In genomic region chr13:96510635-96511034, GRCm38 (mm10) we compare ENCODE assay signal across 8 mouse cellular contexts. TPM values are rescaled to one million over a fixed set of nuclear protein-coding genes. Genes with fewer than 3 reads are reported as not detected.
DNase-seq lines count a peak whose midpoint lies in the region; ATAC-seq and TF ChIP-seq lines count a peak whose summit lies in the region.

No protein-coding gene starts in this region.

- H3K4me3 ChIP-seq in kidney, embryonic 16.5 days (ENCODE audit: low read length), result no peak overlapping the region
- peak overlapping the region in 2 of 3 experiments; percentile 18 to 22 for H3K4me3 ChIP-seq in CH12.LX (replicated peaks in 1 of 3; ENCODE audit: low read depth in 2 of 3, low read length in 2 of 3, poor library complexity in 1 of 3)
- peak overlapping the region; percentile 87 for H3K4me3 ChIP-seq in megakaryocyte, embryonic 14.5 days (replicated peaks)
- no peak overlapping the region for H3K4me3 ChIP-seq in forebrain, embryonic 15.5 days

- H3K36me3 ChIP-seq in kidney, embryonic 16.5 days (ENCODE audit: insufficient read depth, low read length), result peaks cover 5% of the 10 kb centered on the region; the same call in 1 of the 2 replicates
- peaks cover 34 to 64% of the 10 kb centered on the region in 2 experiments for H3K36me3 ChIP-seq in CH12.LX (replicated peaks in 1 of 2; ENCODE audit: control insufficient read depth in 1 of 2, insufficient read depth in 1 of 2, low read length in 1 of 2)
- H3K36me3 ChIP-seq in megakaryocyte, embryonic 14.5 days (replicated peaks; ENCODE audit: low read length), result peaks cover 76% of the 10 kb centered on the region
- no peaks in the 10 kb centered on the region for H3K36me3 ChIP-seq in forebrain, embryonic 15.5 days

- no peaks in the 10 kb centered on the region for H3K9me3 ChIP-seq in kidney, embryonic 16.5 days (ENCODE audit: low read length)
- no peaks in the 10 kb centered on the region for H3K9me3 ChIP-seq in CH12.LX (replicated peaks; ENCODE audit: low read length)
- no peaks in the 10 kb centered on the region for H3K9me3 ChIP-seq in megakaryocyte, embryonic 14.5 days
- no peaks in the 10 kb centered on the region for H3K9me3 ChIP-seq in forebrain, embryonic 15.5 days

- no peak for ATAC-seq in kidney, embryonic 16.5 days (ENCODE audit: low FRiP score, low TSS enrichment)
- ATAC-seq in forebrain, embryonic 15.5 days (replicated peaks), result no peak

- TF ChIP-seq POLR2A in CH12.LX (IDR thresholded peaks at IDR 0.05; ENCODE audit: low read depth, low read length), result peak; percentile 46

- H3K9ac ChIP-seq in kidney, embryonic 16.5 days (replicated peaks; ENCODE audit: low read length), result no peak overlapping the region
- H3K9ac ChIP-seq in CH12.LX (ENCODE audit: insufficient read depth, low read depth), result peak overlapping the region; percentile 61
- H3K9ac ChIP-seq in forebrain, embryonic 15.5 days (replicated peaks), result no peak overlapping the region

- H3K79me2 ChIP-seq in CH12.LX (replicated peaks; ENCODE audit: control insufficient read depth, extremely low read depth, insufficient read depth, poor library complexity, severe bottlenecking), result no peaks in the 10 kb centered on the region

- peaks cover 12% of the 10 kb centered on the region; the same call in 1 of the 2 replicates for H3K4me1 ChIP-seq in kidney, embryonic 16.5 days (ENCODE audit: insufficient read depth, low read length)
- H3K4me1 ChIP-seq in CH12.LX (ENCODE audit: control insufficient read depth in 1 of 2, insufficient read depth in 2 of 2), result peaks cover 7 to 33% of the 10 kb centered on the region in 2 experiments
- peaks cover 84% of the 10 kb centered on the region for H3K4me1 ChIP-seq in megakaryocyte, embryonic 14.5 days
- no peaks in the 10 kb centered on the region for H3K4me1 ChIP-seq in forebrain, embryonic 15.5 days

- in situ Hi-C loops in CH12.LX (cut with MboI; ENCODE audit: low pct_ligation_motif_present, low pct_unique_long_range_greater_than_20kb, low sequenced_read_pairs), result no loop called here

- no peak for DNase-seq in kidney, adult 9 months
- peak; percentile 86 for DNase-seq in CH12.LX (ENCODE audit: extremely low read depth)
- peak; percentile 62 for DNase-seq in heart, adult 8-10 months (ENCODE audit: low spot score)
- DNase-seq in right cerebral cortex, postnatal 4 days, result no peak
- no peak for DNase-seq in testis, postnatal 14 days (ENCODE audit: low spot score)

- no peaks in the 10 kb centered on the region for H3K27me3 ChIP-seq in kidney, embryonic 16.5 days (ENCODE audit: insufficient read depth, low read length)
- H3K27me3 ChIP-seq in CH12.LX (replicated peaks), result no peaks in the 10 kb centered on the region
- H3K27me3 ChIP-seq in megakaryocyte, embryonic 14.5 days (replicated peaks), result no peaks in the 10 kb centered on the region
- H3K27me3 ChIP-seq in forebrain, embryonic 15.5 days, result no peaks in the 10 kb centered on the region

- H3K27ac ChIP-seq in kidney, embryonic 16.5 days (ENCODE audit: low read length), result peak overlapping the region; percentile 53; the same call in 1 of the 2 replicates
- peak overlapping the region; percentile 86 for H3K27ac ChIP-seq in CH12.LX (ENCODE audit: insufficient read depth, low read depth)
- H3K27ac ChIP-seq in forebrain, embryonic 15.5 days (replicated peaks), result no peak overlapping the region

- no peak for TF ChIP-seq CTCF in CH12.LX (conservative IDR thresholded peaks at IDR 0.05 in 1 of 2, IDR thresholded peaks at IDR 0.05 in 1 of 2; ENCODE audit: low read depth in 2 of 2, low read length in 2 of 2)

- WGBS in kidney, embryonic 16.5 days, result 77% methylated on average over 13 of the region's 13 CpGs
- 90% methylated on average over 13 of the region's 13 CpGs for WGBS in forebrain, embryonic 15.5 days

- dilution Hi-C loops in CH12.LX (cut with MboI; ENCODE audit: extremely low pct_ligation_motif_present, extremely low pct_unique_long_range_greater_than_20kb, low sequenced_read_pairs), result no loop called here

- no peak; the same call in 1 of the 2 replicates for TF ChIP-seq RAD21 in CH12.LX (IDR thresholded peaks at IDR 0.05; ENCODE audit: low read depth, low read length)

- TF ChIP-seq EP300 in CH12.LX (IDR thresholded peaks at IDR 0.05; ENCODE audit: low read length), result peak; percentile 90

- H3K4me2 ChIP-seq in kidney, embryonic 16.5 days (replicated peaks; ENCODE audit: low read depth, low read length), result no peak overlapping the region
- peak overlapping the region; percentile 18 for H3K4me2 ChIP-seq in CH12.LX (ENCODE audit: insufficient read depth, low read depth, poor library complexity, severe bottlenecking)
- no peak overlapping the region for H3K4me2 ChIP-seq in forebrain, embryonic 15.5 days (replicated peaks)

TF ChIP-seq in CH12.LX, 34 proteins besides CTCF, POLR2A, EP300 and RAD21 (continues in another document):
- peak; percentile 87 for TF ChIP-seq IRF4 (IDR thresholded peaks at IDR 0.05; ENCODE audit: low read depth, low read length)
- TF ChIP-seq SMC3 (IDR thresholded peaks at IDR 0.05; ENCODE audit: low read depth, low read length), result no peak
- TF ChIP-seq ZMIZ1 (IDR thresholded peaks at IDR 0.05; ENCODE audit: low read depth, low read length), result no peak
- TF ChIP-seq UBTF (IDR thresholded peaks at IDR 0.05; ENCODE audit: low read depth, low read length), result peak; percentile 55; the same call in 1 of the 2 replicates
- peak; percentile 87 for TF ChIP-seq BHLHE40 (IDR thresholded peaks at IDR 0.05; ENCODE audit: low read depth, low read length)
- TF ChIP-seq POLR2AphosphoS2 (IDR thresholded peaks at IDR 0.05; ENCODE audit: low read depth, low read length), result no peak
- TF ChIP-seq ZNF384 (IDR thresholded peaks at IDR 0.05; ENCODE audit: low read depth, low read length), result no peak
- TF ChIP-seq TCF12 (IDR thresholded peaks at IDR 0.05; ENCODE audit: low read depth, low read length), result peak; percentile 63
- no peak for TF ChIP-seq KAT2A (IDR thresholded peaks at IDR 0.05; ENCODE audit: insufficient replicate concordance, low read length)
- no peak; the same call in 1 of the 2 replicates for TF ChIP-seq MAX (IDR thresholded peaks at IDR 0.05; ENCODE audit: low read length)
- no peak for TF ChIP-seq ZKSCAN1 (IDR thresholded peaks at IDR 0.05; ENCODE audit: borderline replicate concordance, low read depth, low read length)
- TF ChIP-seq GABPA (IDR thresholded peaks at IDR 0.05; ENCODE audit: insufficient replicate concordance, low read depth, low read length), result no peak
- TF ChIP-seq SIN3A (IDR thresholded peaks at IDR 0.05; ENCODE audit: low read length), result no peak
- TF ChIP-seq MAFK (IDR thresholded peaks at IDR 0.05; ENCODE audit: insufficient replicate concordance, low read length), result no peak
- no peak for TF ChIP-seq RCOR1 (conservative IDR thresholded peaks at IDR 0.05; ENCODE audit: low read depth, low read length)
- TF ChIP-seq JUND (conservative IDR thresholded peaks at IDR 0.05; ENCODE audit: low read depth, low read length), result peak; percentile 97
- TF ChIP-seq ZC3H11A (IDR thresholded peaks at IDR 0.05; ENCODE audit: low read depth, low read length), result no peak
- no peak; the same call in 1 of the 2 replicates for TF ChIP-seq CHD1 (IDR thresholded peaks at IDR 0.05; ENCODE audit: low read depth, low read length)
- TF ChIP-seq NRF1 (IDR thresholded peaks at IDR 0.05; ENCODE audit: low read depth, low read length), result no peak
- TF ChIP-seq MEF2A (IDR thresholded peaks at IDR 0.05; ENCODE audit: borderline replicate concordance, low read depth, low read length), result peak; percentile 67; the same call in 1 of the 2 replicates
- no peak for TF ChIP-seq CHD2 (IDR thresholded peaks at IDR 0.05; ENCODE audit: low read length)
- TF ChIP-seq MYC (IDR thresholded peaks at IDR 0.05; ENCODE audit: low read depth, low read length), result peak; percentile 85; the same call in 1 of the 2 replicates
- TF ChIP-seq ELF1 (IDR thresholded peaks at IDR 0.05; ENCODE audit: low read depth, low read length), result no peak

RNA-seq across cellular contexts. Expression of gene Gm17622, which starts 20.1 kb away (rescaled TPM):
- polyA plus RNA-seq in kidney, embryonic 16.5 days (2015; fragmentation: Nextera tagmentation; extraction: Ambion mirVana), result not detected in 2 replicates
- total RNA-seq in CH12.LX (2012; rRNA removed), result not detected in 2 replicates
- total RNA-seq in CH12.LX (2014; rRNA removed), result not detected in 2 replicates
- not detected in 2 replicates for polyA plus RNA-seq in CH12.LX (2012; ENCODE audit: insufficient read length, low read depth)
- not detected for total RNA-seq in heart, adult 8-10 months (2022)
- not detected in 2 replicates for polyA plus RNA-seq in megakaryocyte, embryonic 14.5 days (2012; ENCODE audit: insufficient read depth, low replicate concordance)
- polyA plus RNA-seq in forebrain, embryonic 15.5 days (2015; fragmentation: Nextera tagmentation; extraction: Ambion mirVana), result not detected in 2 replicates

RNA-seq across cellular contexts. Expression of gene Polk, which starts 31.7 kb away (rescaled TPM):
- polyA plus RNA-seq in kidney, embryonic 16.5 days (2015; fragmentation: Nextera tagmentation; extraction: Ambion mirVana), result 9.2 and 10.7 TPM in 2 replicates
- 12.9 and 13.3 TPM in 2 replicates for total RNA-seq in CH12.LX (2012; rRNA removed)
- 10.4 and 12.7 TPM in 2 replicates for total RNA-seq in CH12.LX (2014; rRNA removed)
- 9.2 and 10.5 TPM in 2 replicates for polyA plus RNA-seq in CH12.LX (2012; ENCODE audit: insufficient read length, low read depth)
- 1 to 10 TPM; 4.2 to 5.1 (median 4.5) TPM for total RNA-seq in heart, adult 8-10 months (2022)
- polyA plus RNA-seq in megakaryocyte, embryonic 14.5 days (2012; ENCODE audit: insufficient read depth, low replicate concordance), result 0.57 TPM in 1 of 2 replicates, not detected in the other
- 5.5 and 6.3 TPM in 2 replicates for polyA plus RNA-seq in forebrain, embryonic 15.5 days (2015; fragmentation: Nextera tagmentation; extraction: Ambion mirVana)

RNA-seq across cellular contexts. Expression of gene Col4a3bp, which starts 31.8 kb away (rescaled TPM):
- 8.0 and 9.3 TPM in 2 replicates for polyA plus RNA-seq in kidney, embryonic 16.5 days (2015; fragmentation: Nextera tagmentation; extraction: Ambion mirVana)
- total RNA-seq in CH12.LX (2012; rRNA removed) (7.0 and 9.6 TPM in 2 replicates), CH12.LX (2014; rRNA removed) (11.9 and 15.9 TPM in 2 replicates)
- polyA plus RNA-seq in CH12.LX (2012; ENCODE audit: insufficient read length, low read depth), result 10.8 and 14.8 TPM in 2 replicates
- total RNA-seq in heart, adult 8-10 months (2022), result 10 to 100 TPM; 34.6 to 39.3 (median 37.5) TPM
- 2.6 and 11.2 TPM in 2 replicates for polyA plus RNA-seq in megakaryocyte, embryonic 14.5 days (2012; ENCODE audit: insufficient read depth, low replicate concordance)
- 7.3 and 7.6 TPM in 2 replicates for polyA plus RNA-seq in forebrain, embryonic 15.5 days (2015; fragmentation: Nextera tagmentation; extraction: Ambion mirVana)

RNA-seq across cellular contexts. Expression of gene Ankdd1b, which starts 39.6 kb away (rescaled TPM):
- 0.13 TPM in 1 of 2 replicates, not detected in the other for polyA plus RNA-seq in kidney, embryonic 16.5 days (2015; fragmentation: Nextera tagmentation; extraction: Ambion mirVana)
- total RNA-seq in CH12.LX (2012; rRNA removed) (0.08 and 0.13 TPM in 2 replicates), CH12.LX (2014; rRNA removed) (not detected in 2 replicates)
- not detected in 2 replicates for polyA plus RNA-seq in CH12.LX (2012; ENCODE audit: insufficient read length, low read depth)
- 1 to 10 TPM; 1.1 TPM for total RNA-seq in heart, adult 8-10 months (2022)
- polyA plus RNA-seq in megakaryocyte, embryonic 14.5 days (2012; ENCODE audit: insufficient read depth, low replicate concordance), result not detected in 2 replicates
- polyA plus RNA-seq in forebrain, embryonic 15.5 days (2015; fragmentation: Nextera tagmentation; extraction: Ambion mirVana), result not detected in 2 replicates

Comparison
In these comparisons a context has a peak if more than half of its experiments do, and no peak if none do; other contexts are left out.
1. H3K4me3 ChIP-seq: peak in CH12.LX (2 of 3) and megakaryocyte, embryonic 14.5 days (single experiment); none in kidney, embryonic 16.5 days (single experiment) and forebrain, embryonic 15.5 days (single experiment).
2. DNase-seq: peak in CH12.LX (single experiment) and heart, adult 8-10 months (single experiment); none in kidney, adult 9 months (single experiment), right cerebral cortex, postnatal 4 days (single experiment) and testis, postnatal 14 days (single experiment).